Mouse (Mus musculus) liver, adult 2 months (tissue): Measurements from ENCODE around the gene Gm1043.

Source experiments
- CTCF ChIP-seq: fragments of 200-500 bp; IDR thresholded peaks from 2 replicates; pipeline ENCODE4 v1.5.1; 2011; ENCODE audit warnings: low read depth, low read length, control low read depth
- POLR2A ChIP-seq: fragments of 200-500 bp; IDR thresholded peaks from 2 replicates; pipeline ENCODE4 v1.6.1; 2011; ENCODE audit warnings: low read length, control low read depth; ENCODE audit not compliant: insufficient read depth; ENCODE audit errors: extremely low read depth

DNA sequence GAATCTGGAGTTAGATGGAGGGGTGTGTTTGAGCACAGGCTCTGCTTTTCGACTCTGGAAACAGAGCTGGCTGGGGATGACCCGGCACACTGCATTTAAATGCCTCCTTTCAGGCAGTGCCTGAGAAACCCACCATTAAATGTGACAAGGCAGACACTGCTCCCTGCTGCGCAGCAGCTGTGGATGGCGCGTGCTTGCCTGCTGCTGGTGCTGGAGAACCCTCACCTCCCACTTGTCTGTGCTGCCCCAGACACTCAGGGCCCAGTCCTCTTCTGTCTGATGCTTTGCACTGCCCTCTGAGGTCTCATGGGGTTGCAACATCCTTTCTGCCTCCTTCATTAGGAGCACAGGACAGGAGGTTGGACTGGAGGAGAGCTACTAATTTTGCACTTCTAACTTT, 176.6 kb downstream of the Gm1043 start:
- no peak for TF ChIP-seq CTCF
- TF ChIP-seq POLR2A = no peak
